Mouse (Mus musculus): ENCODE results near the gene Efnb2. TPM values are rescaled to one million over a fixed set of nuclear protein-coding genes. Genes with fewer than 3 reads are reported as not detected.

The Efnb2 gene
- total RNA-seq, 1 experiment from 2014 or later = 1.7 TPM

- no peak for ATAC-seq (ENCODE audit: extremely low read depth, insufficient number of reproducible peaks, low FRiP score, poor library complexity, severe bottlenecking)
Measured at GRCm38 (mm10) chr8:8577770-8578303, 83.2 kb downstream of the Efnb2 start.

- no peak for ATAC-seq (ENCODE audit: extremely low read depth, insufficient number of reproducible peaks, low FRiP score, poor library complexity, severe bottlenecking)
Measured at GRCm38 (mm10) chr8:8576833-8577232, 84.2 kb downstream of the Efnb2 start.

GRCm38 (mm10) chr8:8576286-8576685, 84.8 kb downstream of the Efnb2 start:
- ATAC-seq (ENCODE audit: extremely low read depth, insufficient number of reproducible peaks, low FRiP score, poor library complexity, severe bottlenecking) = no peak

GRCm38 (mm10) chr8:8574521-8575499, 86.2 kb downstream of the Efnb2 start:
- ATAC-seq (ENCODE audit: extremely low read depth, insufficient number of reproducible peaks, low FRiP score, poor library complexity, severe bottlenecking) = no peak

GRCm38 (mm10) chr8:8572272-8572671, 88.8 kb downstream of the Efnb2 start:
- no peak for ATAC-seq (ENCODE audit: extremely low read depth, insufficient number of reproducible peaks, low FRiP score, poor library complexity, severe bottlenecking)

DNA sequence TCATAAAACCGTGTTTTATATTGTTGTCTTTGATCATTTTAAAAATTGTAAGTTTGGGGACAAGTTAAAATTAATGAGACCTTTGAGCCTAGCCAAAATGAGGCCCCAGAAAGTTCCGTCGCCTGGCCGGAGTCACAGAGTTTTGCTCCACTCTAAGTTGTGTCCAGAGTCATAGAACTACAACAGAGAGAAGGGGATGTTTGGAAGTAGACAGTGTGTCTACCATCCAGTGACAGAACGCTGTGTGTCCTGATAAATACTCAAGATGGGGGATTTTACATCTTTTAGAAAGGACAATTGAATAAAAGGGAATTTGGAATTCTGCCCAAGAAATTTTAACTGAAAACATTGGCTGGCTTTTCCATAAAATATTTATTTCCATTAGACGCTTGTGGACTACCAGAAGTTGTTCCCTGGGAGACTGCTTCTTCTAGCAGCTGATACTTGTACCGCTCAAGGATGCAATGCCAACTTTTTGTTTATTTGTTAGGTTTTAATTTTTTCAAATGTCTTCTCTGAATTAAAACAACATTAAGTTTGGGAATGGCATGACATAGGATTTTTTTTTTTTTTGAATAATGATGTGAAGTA, 89.3 kb downstream of the Efnb2 start:
- no peak for ATAC-seq (ENCODE audit: extremely low read depth, insufficient number of reproducible peaks, low FRiP score, poor library complexity, severe bottlenecking)

DNA sequence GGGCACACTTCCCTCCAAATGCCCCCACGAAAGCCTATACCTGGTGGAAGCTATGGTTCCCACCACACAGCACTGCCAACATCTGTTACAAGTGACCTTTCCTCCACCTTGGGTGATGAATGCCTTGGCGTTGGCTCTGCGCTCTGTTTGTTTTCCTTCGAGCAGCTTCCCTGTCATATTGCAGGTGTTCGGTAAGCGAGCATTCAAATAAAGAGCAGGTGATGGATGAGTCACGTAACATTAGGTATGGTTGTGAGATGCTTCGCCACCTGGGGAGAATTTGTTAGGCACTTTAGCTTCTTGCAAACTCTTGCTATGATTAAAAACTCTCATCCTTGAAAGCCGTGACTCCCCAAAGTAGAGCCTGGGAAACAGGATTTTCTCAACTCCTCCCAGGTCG, 91.8 kb downstream of the Efnb2 start:
- ATAC-seq (ENCODE audit: extremely low read depth, insufficient number of reproducible peaks, low FRiP score, poor library complexity, severe bottlenecking) = no peak

GRCm38 (mm10) chr8:8568215-8568773, 92.7 kb downstream of the Efnb2 start:
- no peak for ATAC-seq (ENCODE audit: extremely low read depth, insufficient number of reproducible peaks, low FRiP score, poor library complexity, severe bottlenecking)

Other genes starting within 250 kb of the Efnb2 start
- gene Arglu1, start 29.3 kb upstream of the Efnb2 start, total RNA-seq (2017) = 219 and 279 TPM in 2 replicates

All from neutrophil, adult 5-6 weeks (primary cell).